Mouse (Mus musculus) stomach, embryonic 16.5 days (tissue): ENCODE measurements around the gene Pam. TPM values are rescaled to one million over a fixed set of nuclear protein-coding genes. Genes with fewer than 3 reads are reported as not detected.

Source experiments
- ATAC-seq: fragments of 200-750 bp; cut with Nextera tagmentation; 2 replicates; pipeline ENCODE4 v1.8.0; 2017; ENCODE audit warnings: moderate number of reproducible peaks, moderate TSS enrichment; ENCODE audit not compliant: insufficient read depth, low FRiP score
- H3K27ac ChIP-seq: fragments of 300-500 bp; sonication (generic); 2 replicates; pipeline ENCODE4 v1.5.1; 2014; ENCODE audit warnings: low read length
- H3K27me3 ChIP-seq: fragments of 300-500 bp; sonication (generic); 2 replicates; pipeline ENCODE4 v1.6.1; 2014; ENCODE audit warnings: low read length, control low read depth, mixed read lengths; ENCODE audit not compliant: control insufficient read depth, insufficient read depth
- H3K36me3 ChIP-seq: fragments of 300-500 bp; sonication (generic); 2 replicates; pipeline ENCODE4 v1.6.1; 2014; ENCODE audit warnings: low read length; ENCODE audit not compliant: control insufficient read depth, insufficient read depth
- H3K4me1 ChIP-seq: fragments of 300-500 bp; sonication (generic); 2 replicates; pipeline ENCODE4 v1.6.1; 2014; ENCODE audit warnings: low read length, control low read depth, mixed read lengths; ENCODE audit not compliant: control insufficient read depth, insufficient read depth
- H3K4me2 ChIP-seq: fragments of 300-500 bp; sonication (generic); 2 replicates; pipeline ENCODE4 v1.6.1; 2014; ENCODE audit warnings: low read depth, low read length, mixed read lengths
- H3K4me3 ChIP-seq: fragments of 300-500 bp; sonication (generic); replicated peaks from 2 replicates; pipeline ENCODE4 v1.5.1; 2014; ENCODE audit warnings: mild to moderate bottlenecking, low read length
- H3K9ac ChIP-seq: fragments of 300-500 bp; sonication (generic); 2 replicates; pipeline ENCODE4 v1.6.1; 2014; ENCODE audit warnings: low read length
- H3K9me3 ChIP-seq: fragments of 300-500 bp; sonication (generic); replicated peaks from 2 replicates; pipeline ENCODE4 v1.6.1; 2016; ENCODE audit warnings: low read length, control low read depth; ENCODE audit not compliant: control insufficient read depth
- WGBS: fragments of 180-500 bp; shearing (Covaris S2); extraction: QIAGEN DNeasy Blood & Tissue Kit; methylation state at CpG from one replicate; pipeline ENCODE4 v1.1.7; 2014; 5-methylcytosine and 5-hydroxymethylcytosine counted together
- polyA plus RNA-seq: library from polyadenylated mRNA; unstranded; fragments of >200 nt; fragmentation: Nextera tagmentation; extraction: Ambion mirVana; gene quantifications from 2 replicates; pipeline ENCODE4 v1.2.1, GENCODE M21; 2015

Pam gene
- polyA plus RNA-seq, 1 experiment from 2014 or later, result 50.6 TPM

DNA sequence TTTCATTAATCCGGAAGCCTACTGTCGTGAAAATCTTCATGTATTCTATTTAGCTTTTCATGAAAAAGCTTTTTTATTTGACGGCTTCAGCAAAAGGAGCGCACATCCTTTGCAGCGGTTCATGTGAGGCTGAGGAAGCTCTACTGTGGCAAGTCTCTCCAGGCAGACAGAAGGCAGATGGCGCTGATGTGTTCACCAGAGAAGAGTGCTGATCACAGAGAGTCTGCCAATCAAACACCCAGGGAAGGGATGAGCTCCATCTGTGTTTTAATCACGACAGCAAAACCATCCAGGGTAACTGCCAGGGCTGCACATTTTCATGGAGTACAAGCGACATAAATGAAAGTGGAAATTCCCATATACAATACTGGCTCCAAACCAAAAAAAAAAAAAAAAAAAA lies 63.6 kb downstream of the Pam start:
- Histone ChIP-seq H3K4me2 (no peak overlapping the region), H3K36me3 (no peaks in the 10 kb centered on the region), H3K9me3 (no peaks in the 10 kb centered on the region), H3K27ac (no peak overlapping the region), H3K4me3 (no peak overlapping the region), H3K27me3 (no peaks in the 10 kb centered on the region), H3K4me1 (no peaks in the 10 kb centered on the region), H3K9ac (no peak overlapping the region)
- ATAC-seq, result no peak
- 83% methylated on average over 8 of the region's 8 CpGs for WGBS

- no peaks in the 10 kb centered on the region for H3K36me3 ChIP-seq
- H3K4me2 ChIP-seq, result no peak overlapping the region
- H3K27ac ChIP-seq, result no peak overlapping the region
- H3K4me3 ChIP-seq, result no peak overlapping the region
- H3K9ac ChIP-seq, result no peak overlapping the region
- no peaks in the 10 kb centered on the region for H3K4me1 ChIP-seq
- ATAC-seq, result no peak
- H3K9me3 ChIP-seq, result no peaks in the 10 kb centered on the region
- 81% methylated on average over 5 of the region's 5 CpGs for WGBS
- no peaks in the 10 kb centered on the region for H3K27me3 ChIP-seq
These were observed 66.4 kb downstream of the Pam start for GRCm38 (mm10) chr1:98029025-98029424.

DNA sequence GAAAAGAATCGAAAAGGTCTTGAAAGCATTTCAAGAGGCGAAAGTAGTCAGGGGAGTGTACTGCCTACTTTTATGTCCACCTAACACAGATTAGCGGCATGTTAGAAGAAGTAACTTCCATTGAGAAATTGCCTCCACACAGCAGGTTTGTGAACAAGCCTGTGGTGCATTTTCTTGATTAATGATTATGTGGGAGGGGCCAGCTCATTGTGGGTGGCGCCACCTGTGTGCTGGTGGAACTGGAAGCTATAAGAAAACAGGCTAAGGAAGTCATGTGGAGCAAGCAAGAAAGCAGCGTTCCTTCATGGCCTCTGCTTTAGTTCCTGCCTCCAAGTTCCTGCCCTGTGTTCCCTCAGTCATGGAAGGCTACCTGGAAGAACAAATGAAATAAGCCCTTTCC lies 67.0 kb downstream of the Pam start:
- H3K27ac ChIP-seq, result no peak overlapping the region
- no peak overlapping the region for H3K4me3 ChIP-seq
- ATAC-seq, result no peak
- no peaks in the 10 kb centered on the region for H3K9me3 ChIP-seq
- H3K27me3 ChIP-seq, result no peaks in the 10 kb centered on the region
- 91% methylated on average over 5 of the region's 5 CpGs for WGBS
- no peak overlapping the region for H3K9ac ChIP-seq
- no peaks in the 10 kb centered on the region for H3K4me1 ChIP-seq
- no peaks in the 10 kb centered on the region for H3K36me3 ChIP-seq
- no peak overlapping the region for H3K4me2 ChIP-seq

DNA sequence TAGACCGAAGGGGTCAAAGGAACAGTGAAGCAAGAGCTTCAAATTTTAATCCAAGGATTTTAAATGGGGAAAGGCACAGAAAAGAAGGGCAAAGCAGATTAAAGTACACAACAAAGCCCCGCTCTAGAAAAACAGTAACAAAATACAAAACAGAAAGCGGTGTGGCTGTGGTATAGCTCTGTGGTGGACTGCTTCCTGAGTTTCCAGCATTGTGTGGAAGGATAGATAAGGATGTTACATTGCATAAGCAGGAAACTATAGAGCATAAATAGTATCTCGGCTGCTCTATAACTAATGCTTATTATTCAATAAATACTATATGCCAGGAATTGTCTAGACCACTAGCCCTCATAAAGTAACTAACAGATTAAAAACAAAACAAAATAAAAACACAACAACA lies 67.5 kb downstream of the Pam start:
- no peak for ATAC-seq
- no peak overlapping the region for H3K27ac ChIP-seq
- H3K4me3 ChIP-seq, result no peak overlapping the region
- no peaks in the 10 kb centered on the region for H3K36me3 ChIP-seq
- WGBS, result 81% methylated on average over 4 of the region's 4 CpGs
- no peaks in the 10 kb centered on the region for H3K9me3 ChIP-seq
- no peak overlapping the region for H3K4me2 ChIP-seq
- no peaks in the 10 kb centered on the region for H3K27me3 ChIP-seq
- no peak overlapping the region for H3K9ac ChIP-seq
- no peaks in the 10 kb centered on the region for H3K4me1 ChIP-seq

DNA sequence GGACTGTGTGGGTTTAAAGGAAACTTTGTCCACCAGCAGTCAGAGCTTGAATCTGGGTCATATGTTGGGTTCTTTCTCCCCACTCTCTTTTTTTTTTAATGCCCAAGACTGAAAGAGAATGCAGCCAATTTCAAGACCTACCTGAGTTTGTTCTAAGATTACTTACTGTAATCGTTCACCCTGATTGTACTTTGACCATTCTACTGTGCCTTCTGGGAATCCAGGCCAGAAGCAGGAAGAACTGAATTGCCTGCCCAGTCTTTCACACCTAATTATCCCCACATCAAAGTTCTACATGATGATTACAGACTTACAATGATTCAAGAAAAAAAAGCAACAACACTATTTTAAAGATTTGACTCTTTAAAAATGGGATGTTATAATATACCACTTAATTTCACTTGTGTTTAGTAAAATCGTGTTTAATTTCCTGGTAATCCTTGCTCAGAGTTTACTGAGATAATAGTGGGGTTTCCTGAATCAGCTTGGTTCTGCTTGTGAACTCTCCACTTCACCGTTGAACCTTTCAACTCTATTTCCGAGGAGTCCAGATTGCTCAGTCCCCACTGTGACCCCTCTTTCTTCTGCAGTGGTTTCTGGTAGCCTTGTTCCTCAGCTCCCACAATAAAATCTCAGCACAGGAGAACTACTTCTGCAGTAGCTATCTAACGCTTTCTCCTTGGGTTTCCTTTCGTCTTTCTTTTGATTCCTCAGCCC lies 69.4 kb downstream of the Pam start:
- no peaks in the 10 kb centered on the region for H3K9me3 ChIP-seq
- no peaks in the 10 kb centered on the region for H3K27me3 ChIP-seq
- H3K27ac ChIP-seq, result no peak overlapping the region
- H3K4me2 ChIP-seq, result no peak overlapping the region
- H3K36me3 ChIP-seq, result no peaks in the 10 kb centered on the region
- H3K4me1 ChIP-seq, result no peaks in the 10 kb centered on the region
- WGBS, result 71% methylated on average over 6 of the region's 6 CpGs
- H3K9ac ChIP-seq, result no peak overlapping the region
- no peak for ATAC-seq
- H3K4me3 ChIP-seq, result no peak overlapping the region

DNA sequence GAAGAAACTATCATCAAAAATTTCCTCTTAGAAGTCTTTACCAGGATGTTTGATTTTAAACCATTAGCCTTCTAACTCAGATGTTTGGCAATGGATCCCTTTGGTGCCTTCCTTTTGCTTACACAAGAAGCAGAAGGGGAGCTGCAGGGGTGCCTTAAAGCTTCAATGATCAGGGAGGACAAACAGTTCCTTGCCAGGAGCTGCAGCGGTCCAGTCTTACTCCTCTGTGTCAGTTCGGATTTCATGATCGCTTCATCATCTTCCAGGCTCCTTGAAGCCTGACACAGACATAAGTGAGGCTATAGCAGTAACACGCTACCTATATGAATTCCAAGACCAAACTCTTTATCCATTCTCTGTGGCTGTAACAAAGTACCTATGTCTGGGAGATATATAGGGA lies 71.6 kb downstream of the Pam start:
- H3K9ac ChIP-seq, result no peak overlapping the region
- H3K27me3 ChIP-seq, result no peaks in the 10 kb centered on the region
- H3K4me2 ChIP-seq, result no peak overlapping the region
- no peaks in the 10 kb centered on the region for H3K9me3 ChIP-seq
- H3K27ac ChIP-seq, result no peak overlapping the region
- 92% methylated on average over 4 of the region's 4 CpGs for WGBS
- no peaks in the 10 kb centered on the region for H3K36me3 ChIP-seq
- no peak overlapping the region for H3K4me3 ChIP-seq
- H3K4me1 ChIP-seq, result no peaks in the 10 kb centered on the region
- ATAC-seq, result no peak

GRCm38 (mm10) chr1:98018987-98019386 lies 76.5 kb downstream of the Pam start:
- H3K9me3 ChIP-seq, result no peaks in the 10 kb centered on the region
- no peak for ATAC-seq
- no peak overlapping the region for H3K9ac ChIP-seq
- no peaks in the 10 kb centered on the region for H3K4me1 ChIP-seq
- H3K4me3 ChIP-seq, result no peak overlapping the region
- no peaks in the 10 kb centered on the region for H3K36me3 ChIP-seq
- WGBS, result 90% methylated on average over 9 of the region's 9 CpGs
- no peak overlapping the region for H3K27ac ChIP-seq
- H3K4me2 ChIP-seq, result no peak overlapping the region
- H3K27me3 ChIP-seq, result no peaks in the 10 kb centered on the region

- Histone ChIP-seq H3K9ac (no peak overlapping the region), H3K4me2 (no peak overlapping the region), H3K36me3 (no peaks in the 10 kb centered on the region), H3K27ac (no peak overlapping the region), H3K27me3 (no peaks in the 10 kb centered on the region), H3K4me1 (peaks cover 4% of the 10 kb centered on the region; the same call in 1 of the 2 replicates), H3K9me3 (no peaks in the 10 kb centered on the region), H3K4me3 (no peak overlapping the region)
- WGBS, result 63% methylated on average over 10 of the region's 10 CpGs
- no peak for ATAC-seq
These were observed 79.2 kb downstream of the Pam start for GRCm38 (mm10) chr1:98016004-98016848.

GRCm38 (mm10) chr1:98015564-98015963 lies 79.9 kb downstream of the Pam start:
- Histone ChIP-seq H3K36me3 (no peaks in the 10 kb centered on the region), H3K4me1 (peaks cover 9% of the 10 kb centered on the region; the same call in 1 of the 2 replicates), H3K4me2 (no peak overlapping the region), H3K9me3 (no peaks in the 10 kb centered on the region), H3K27me3 (no peaks in the 10 kb centered on the region), H3K9ac (no peak overlapping the region), H3K27ac (no peak overlapping the region), H3K4me3 (no peak overlapping the region)
- 69% methylated on average over 4 of the region's 4 CpGs for WGBS
- no peak for ATAC-seq
